Mouse (Mus musculus) MEL (cell line): ENCODE measurements around the gene Rpusd4. TPM values are rescaled to one million over a fixed set of nuclear protein-coding genes. Genes with fewer than 3 reads are reported as not detected.

ENCODE experiments used
- DNase-seq: peaks from one replicate; pipeline ENCODE4 v3.0.0; 2011; ENCODE audit warnings: low read depth, low spot score
- H3K27ac ChIP-seq: 2 replicates; pipeline ENCODE4 v1.5.1; 2012; ENCODE audit warnings: low read depth, mild to moderate bottlenecking, control low read depth, low read length, moderate library complexity; ENCODE audit not compliant: control insufficient read depth
- H3K27me3 ChIP-seq, 2 experiments: fragments of 150-350 bp in 1 of 2; sonication (generic) in 1 of 2; 2 replicates each; pipeline ENCODE4 v1.6.1; 2012; ENCODE audit warnings: low read length in 2 of 2, mild to moderate bottlenecking in 2 of 2, improper control_type of control experiment in 1 of 2, moderate library complexity in 1 of 2; ENCODE audit not compliant: insufficient read depth in 2 of 2, control insufficient read depth in 1 of 2
- H3K36me3 ChIP-seq, 2 experiments: 2 replicates each; pipeline ENCODE4 v1.6.1; 2012 to 2014; ENCODE audit warnings: low read length in 2 of 2, improper control_type of control experiment in 1 of 2, inconsistent platforms in 1 of 2, mild to moderate bottlenecking in 1 of 2; ENCODE audit not compliant: insufficient read depth in 2 of 2, control insufficient read depth in 1 of 2
- H3K4me1 ChIP-seq, 2 experiments: fragments of 150-350 bp in 1 of 2; sonication (generic) in 1 of 2; 2 replicates each; pipeline ENCODE4 v1.6.1; 2012; ENCODE audit warnings: low read length in 2 of 2, improper control_type of control experiment in 1 of 2, mild to moderate bottlenecking in 1 of 2; ENCODE audit not compliant: insufficient read depth in 2 of 2, control insufficient read depth in 1 of 2
- H3K4me3 ChIP-seq, 2 experiments: fragments of 150-350 bp in 1 of 2; sonication (generic) in 1 of 2; 2 replicates each; pipeline ENCODE4 v1.5.1; 2012; ENCODE audit warnings: low read depth in 2 of 2, low read length in 2 of 2, mild to moderate bottlenecking in 2 of 2, moderate library complexity in 2 of 2, control low read depth in 1 of 2, improper control_type of control experiment in 1 of 2; ENCODE audit not compliant: control insufficient read depth in 1 of 2, insufficient read depth in 1 of 2
- H3K79me2 ChIP-seq: 2 replicates; pipeline ENCODE4 v1.6.1; 2012; ENCODE audit warnings: mild to moderate bottlenecking, low read length, moderate library complexity; ENCODE audit not compliant: control insufficient read depth, poor library complexity, insufficient read depth
- H3K9ac ChIP-seq: 2 replicates; pipeline ENCODE4 v1.6.1; 2012; ENCODE audit warnings: low read depth, mild to moderate bottlenecking, control low read depth, low read length, moderate library complexity; ENCODE audit not compliant: control insufficient read depth, poor library complexity, severe bottlenecking
- H3K9me3 ChIP-seq: fragments of 150-350 bp; sonication (generic); replicated peaks from 2 replicates; pipeline ENCODE4 v1.6.1; 2012; ENCODE audit warnings: mild to moderate bottlenecking, low read length, improper control_type of control experiment, moderate library complexity; ENCODE audit not compliant: insufficient read depth
- BHLHE40 ChIP-seq: IDR thresholded peaks from 2 replicates; pipeline ENCODE4 v1.6.1; 2012; ENCODE audit warnings: low read depth, mild to moderate bottlenecking, inconsistent platforms, low read length, improper control_type of control experiment, borderline replicate concordance
- CHD1 ChIP-seq: IDR thresholded peaks from 2 replicates; pipeline ENCODE4 v1.6.1; 2012; ENCODE audit warnings: low read depth, mild to moderate bottlenecking, inconsistent platforms, low read length, improper control_type of control experiment
- CHD2 ChIP-seq: IDR thresholded peaks from 2 replicates; pipeline ENCODE4 v1.6.1; 2011; ENCODE audit warnings: low read length, improper control_type of control experiment
- CTCF ChIP-seq, 3 experiments: IDR thresholded peaks in 2 of 3; conservative IDR thresholded peaks in 1 of 3; 2 replicates each; pipeline ENCODE4 v1.5.1; 2011 to 2012; ENCODE audit warnings: low read length in 3 of 3, low read depth in 2 of 3, mild to moderate bottlenecking in 2 of 3, improper control_type of control experiment in 1 of 3, inconsistent platforms in 1 of 3, mixed read lengths in 1 of 3, moderate library complexity in 1 of 3; ENCODE audit not compliant: control insufficient read depth in 1 of 3, insufficient read depth in 1 of 3, poor library complexity in 1 of 3, severe bottlenecking in 1 of 3
- E2F4 ChIP-seq: IDR thresholded peaks from 2 replicates; pipeline ENCODE4 v1.6.1; 2011; ENCODE audit warnings: low read depth, low read length, improper control_type of control experiment, borderline replicate concordance
- EP300 ChIP-seq, 2 experiments: IDR thresholded peaks; 2 replicates each; pipeline ENCODE4 v1.6.1; 2011; ENCODE audit warnings: improper control_type of control experiment in 2 of 2, low read length in 2 of 2, low read depth in 1 of 2, mild to moderate bottlenecking in 1 of 2
- HCFC1 ChIP-seq: IDR thresholded peaks from 2 replicates; pipeline ENCODE4 v1.6.1; 2012; ENCODE audit warnings: low read depth, mild to moderate bottlenecking, inconsistent platforms, low read length, improper control_type of control experiment, moderate library complexity
- JUND ChIP-seq: IDR thresholded peaks from 2 replicates; pipeline ENCODE4 v1.6.1; 2011; ENCODE audit warnings: low read depth, mild to moderate bottlenecking, improper control_type of control experiment, low read length
- KAT2A ChIP-seq: conservative IDR thresholded peaks from 2 replicates; pipeline ENCODE4 v1.6.1; 2012; ENCODE audit warnings: low read depth, low read length, improper control_type of control experiment, inconsistent platforms
- MAFK ChIP-seq: IDR thresholded peaks from 2 replicates; pipeline ENCODE4 v1.6.1; 2011; ENCODE audit warnings: low read depth, mild to moderate bottlenecking, low read length, improper control_type of control experiment, borderline replicate concordance
- MAX ChIP-seq: IDR thresholded peaks from 2 replicates; pipeline ENCODE4 v1.6.1; 2011; ENCODE audit warnings: low read length, improper control_type of control experiment
- MEF2A ChIP-seq: IDR thresholded peaks from 2 replicates; pipeline ENCODE4 v1.6.1; 2014; ENCODE audit warnings: low read depth, mild to moderate bottlenecking, inconsistent platforms, low read length, improper control_type of control experiment; ENCODE audit not compliant: poor library complexity, insufficient replicate concordance, severe bottlenecking; ENCODE audit errors: extremely low read depth
- MXI1 ChIP-seq: IDR thresholded peaks from 2 replicates; pipeline ENCODE4 v1.6.1; 2011; ENCODE audit warnings: mild to moderate bottlenecking, low read depth, low read length, improper control_type of control experiment
- MYB ChIP-seq: IDR thresholded peaks from 2 replicates; pipeline ENCODE4 v1.6.1; 2011; ENCODE audit warnings: mild to moderate bottlenecking, low read depth, low read length, improper control_type of control experiment
- NELFE ChIP-seq: IDR thresholded peaks from 2 replicates; pipeline ENCODE4 v1.6.1; 2011; ENCODE audit warnings: low read depth, low read length, improper control_type of control experiment
- SIN3A ChIP-seq: IDR thresholded peaks from 2 replicates; pipeline ENCODE4 v1.6.1; 2012; ENCODE audit warnings: low read length, improper control_type of control experiment, inconsistent platforms
- USF1 ChIP-seq: IDR thresholded peaks from 2 replicates; pipeline ENCODE4 v1.6.1; 2014; ENCODE audit warnings: low read depth, mild to moderate bottlenecking, inconsistent platforms, low read length, improper control_type of control experiment, moderate library complexity
- USF2 ChIP-seq, 2 experiments: IDR thresholded peaks; 2 replicates each; pipeline ENCODE4 v1.6.1; 2011 to 2012; ENCODE audit warnings: improper control_type of control experiment in 2 of 2, low read length in 2 of 2, borderline replicate concordance in 1 of 2, inconsistent platforms in 1 of 2, low read depth in 1 of 2, mild to moderate bottlenecking in 1 of 2; ENCODE audit not compliant: insufficient read depth in 1 of 2
- ZMIZ1 ChIP-seq: IDR thresholded peaks from 2 replicates; pipeline ENCODE4 v1.6.1; 2012; ENCODE audit warnings: low read depth, mild to moderate bottlenecking, inconsistent platforms, low read length, improper control_type of control experiment, moderate library complexity
- polyA plus RNA-seq, 2 experiments: library from polyadenylated mRNA; stranded (reverse) in 1 of 2; unstranded in 1 of 2; fragments of >175 nt in 1 of 2; fragments of >200 nt in 1 of 2; gene quantifications; 2 replicates each; pipeline versions ENCODE4 v1.2.1 to v1.2.4; 2012; ENCODE audit warnings: low replicate concordance in 2 of 2, low read depth in 1 of 2; ENCODE audit not compliant: insufficient read length in 2 of 2, insufficient read depth in 1 of 2, missing spikeins in 1 of 2
- total RNA-seq: library from RNA; depleted of rRNA; stranded (reverse); fragments of 300-350 nt; gene quantifications from 2 replicates; pipeline ENCODE4 v1.2.3, GENCODE M21; 2012

Gene Rpusd4
- total and polyA plus RNA-seq, 3 experiments, result 36.3 to 40.9 TPM; not detected in 1

DNA sequence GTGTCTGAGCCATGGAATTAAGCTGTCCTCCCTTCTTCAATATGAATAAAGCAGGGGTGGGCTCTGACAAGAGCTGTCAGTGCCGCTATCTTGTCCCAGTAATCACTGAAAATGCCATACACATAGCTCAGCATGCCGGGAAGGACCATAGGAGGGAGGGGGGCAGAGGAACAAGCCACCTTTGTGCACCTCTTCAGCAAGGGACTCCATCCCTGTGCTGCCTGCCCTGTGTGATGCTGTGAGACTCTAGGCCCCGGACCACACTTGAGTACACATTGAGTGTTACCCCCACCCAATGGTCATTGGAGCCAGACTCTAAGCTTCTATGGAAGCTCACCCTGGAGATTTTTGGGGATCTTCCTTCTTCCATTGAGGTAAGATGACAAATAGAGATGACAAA is 18.7 kb downstream of the Rpusd4 start:
- no peak overlapping the region for H3K9ac ChIP-seq
- H3K79me2 ChIP-seq, result no peaks in the 10 kb centered on the region
- H3K27ac ChIP-seq, result no peak overlapping the region
- H3K9me3 ChIP-seq, result no peaks in the 10 kb centered on the region
- no peaks in the 10 kb centered on the region for H3K4me1 ChIP-seq
- TF ChIP-seq JUND (no peak), CHD1 (no peak), NELFE (no peak), KAT2A (no peak), USF1 (no peak), E2F4 (no peak), USF2 (IDR thresholded peaks at IDR 0.05; ENCODE audit: borderline replicate concordance in 1 of 2, insufficient read depth in 1 of 2, low read depth in 1 of 2, low read length in 2 of 2) (no peak), MAX (no peak), MXI1 (no peak), SIN3A (no peak), MAFK (no peak), HCFC1 (no peak)
- no peaks in the 10 kb centered on the region for H3K36me3 ChIP-seq
- DNase-seq, result no peak
- no peaks in the 10 kb centered on the region for H3K27me3 ChIP-seq
- no peak overlapping the region for H3K4me3 ChIP-seq

DNA sequence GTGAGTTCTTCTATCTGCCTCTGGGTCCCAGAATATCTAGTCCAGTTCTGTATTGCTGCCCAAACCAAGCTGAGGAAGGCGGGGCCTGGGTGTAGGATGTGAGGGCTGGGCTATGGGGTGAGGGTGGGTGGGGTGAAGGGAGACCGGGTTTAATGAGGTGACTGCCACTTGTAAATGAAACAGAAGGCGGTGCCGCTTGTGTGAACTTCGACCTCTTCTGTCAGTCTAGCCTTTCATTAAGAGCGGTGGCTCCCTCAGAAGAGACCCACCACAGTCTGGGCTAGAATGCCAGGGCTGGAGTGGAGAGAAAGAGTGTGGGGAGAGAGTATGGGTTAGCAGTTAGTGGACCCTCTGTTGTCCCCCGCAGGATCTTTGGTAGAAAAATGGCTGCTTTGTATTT is 22.3 kb downstream of the Rpusd4 start:
- Histone ChIP-seq H3K79me2 (no peaks in the 10 kb centered on the region), H3K9me3 (no peaks in the 10 kb centered on the region), H3K27ac (no peak overlapping the region), H3K9ac (no peak overlapping the region), H3K4me3 (no peak overlapping the region), H3K4me1 (no peaks in the 10 kb centered on the region), H3K36me3 (no peaks in the 10 kb centered on the region), H3K27me3 (no peaks in the 10 kb centered on the region; a peak in 2 of 4 replicates)
- no peak for DNase-seq
- TF ChIP-seq BHLHE40 (no peak), MEF2A (no peak), MYB (no peak), MXI1 (no peak), KAT2A (no peak), CHD2 (no peak), JUND (no peak), SIN3A (no peak), EP300 (IDR thresholded peaks at IDR 0.05; ENCODE audit: low read depth in 1 of 2, low read length in 2 of 2) (no peak), CTCF (IDR thresholded peaks at IDR 0.05 in 2 of 3, conservative IDR thresholded peaks at IDR 0.05 in 1 of 3; ENCODE audit: control insufficient read depth in 1 of 3, insufficient read depth in 1 of 3, low read depth in 2 of 3, low read length in 3 of 3, poor library complexity in 1 of 3, severe bottlenecking in 1 of 3) (no peak), CHD1 (no peak), ZMIZ1 (no peak)
